Mouse (Mus musculus): ENCODE results near the gene Crispld2.

Gene Crispld2

DNA sequence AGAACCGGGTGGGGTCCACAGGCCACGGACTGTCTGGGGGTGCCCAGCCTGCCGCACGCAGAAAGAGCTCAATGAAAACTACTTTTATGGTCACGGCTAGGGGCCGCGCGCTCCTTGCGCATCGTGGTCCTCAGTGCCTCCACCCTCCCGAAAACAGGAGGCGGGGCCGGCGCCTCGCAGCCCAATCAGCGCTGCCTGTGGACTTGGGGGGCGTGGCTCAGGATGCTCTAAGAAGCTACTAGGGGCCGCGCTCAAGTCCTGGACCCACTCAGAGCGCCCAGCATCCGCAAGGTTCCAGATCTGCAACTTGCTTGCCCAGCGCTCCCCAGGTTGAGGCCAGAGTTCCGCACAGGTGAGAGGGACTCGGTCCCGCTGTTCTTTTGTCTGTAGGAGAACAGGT is at the start of gene Crispld2:
Crispld2 (plus strand) TSS at position 190 of the 400 bp plus-strand sequence.
- DNase-seq, result peak; percentile 79 to 83

- no peak for DNase-seq
Measured at GRCm38 (mm10) chr8:119943616-119944015, 48.6 kb upstream of the Crispld2 start.

GRCm38 (mm10) chr8:119944096-119944811 is 48.0 kb upstream of the Crispld2 start:
- DNase-seq, result peak; percentile 85 to 88

DNA sequence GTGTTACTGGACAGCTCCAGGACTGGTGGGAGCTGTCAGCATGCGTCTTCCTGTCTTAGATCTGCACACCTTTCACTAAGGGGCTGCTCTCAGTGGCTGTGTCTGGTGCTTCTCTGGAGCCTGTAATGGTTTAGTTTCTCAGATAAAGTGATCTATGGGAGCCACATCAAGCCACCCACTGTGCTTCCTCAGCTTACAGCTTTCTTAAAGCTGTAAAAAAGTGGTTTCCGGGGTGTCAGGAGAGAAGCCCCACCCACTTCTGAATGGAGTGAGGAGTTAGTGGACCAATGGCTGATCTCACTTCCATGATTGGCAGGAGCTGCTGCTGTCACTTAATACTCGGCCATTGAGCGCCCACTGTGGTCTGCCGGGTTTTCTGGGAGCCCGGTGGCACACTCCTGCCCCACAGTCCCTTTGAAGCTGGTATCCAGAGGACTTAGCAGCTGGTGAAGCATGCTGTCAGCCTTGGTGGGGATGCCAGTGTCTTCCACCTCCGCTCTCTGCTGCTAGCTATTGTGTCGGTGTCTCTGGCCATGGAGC is 45.8 kb upstream of the Crispld2 start:
- DNase-seq, result no peak

GRCm38 (mm10) chr8:119947653-119948052 is 44.6 kb upstream of the Crispld2 start:
- DNase-seq, result no peak

- DNase-seq, result no peak
Measured at GRCm38 (mm10) chr8:119948340-119948739, 43.9 kb upstream of the Crispld2 start.

DNA sequence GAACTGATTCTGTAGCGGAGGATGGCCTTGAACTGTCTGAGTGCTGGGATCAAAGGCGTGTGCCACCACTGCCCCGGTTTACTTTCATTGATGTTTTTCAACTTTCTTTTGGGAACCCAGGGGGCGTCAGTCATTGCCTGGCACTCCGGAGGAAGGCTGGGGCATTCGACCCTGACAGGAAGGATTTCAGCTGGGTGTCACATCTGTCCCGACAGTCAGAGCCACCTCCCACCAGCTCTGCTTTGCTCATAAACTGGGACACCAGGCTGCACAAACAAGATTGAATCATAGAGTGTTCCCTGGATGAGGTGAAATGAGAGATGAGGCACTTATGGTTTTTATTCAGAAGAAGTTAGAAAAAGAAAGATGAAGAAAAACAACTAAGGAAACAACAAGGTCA is 40.0 kb upstream of the Crispld2 start:
- no peak for DNase-seq

- DNase-seq, result no peak
Measured at GRCm38 (mm10) chr8:119952747-119953146, 39.5 kb upstream of the Crispld2 start.

- DNase-seq, result no peak
Measured at GRCm38 (mm10) chr8:119955333-119955732, 36.9 kb upstream of the Crispld2 start.

- peak; percentile 59 to 64 for DNase-seq
Measured at GRCm38 (mm10) chr8:119958076-119958475, 34.2 kb upstream of the Crispld2 start.

GRCm38 (mm10) chr8:119960531-119961104 is 31.6 kb upstream of the Crispld2 start:
- DNase-seq, result no peak

- DNase-seq, result no peak
Measured at GRCm38 (mm10) chr8:119964859-119965258, 27.4 kb upstream of the Crispld2 start.

DNA sequence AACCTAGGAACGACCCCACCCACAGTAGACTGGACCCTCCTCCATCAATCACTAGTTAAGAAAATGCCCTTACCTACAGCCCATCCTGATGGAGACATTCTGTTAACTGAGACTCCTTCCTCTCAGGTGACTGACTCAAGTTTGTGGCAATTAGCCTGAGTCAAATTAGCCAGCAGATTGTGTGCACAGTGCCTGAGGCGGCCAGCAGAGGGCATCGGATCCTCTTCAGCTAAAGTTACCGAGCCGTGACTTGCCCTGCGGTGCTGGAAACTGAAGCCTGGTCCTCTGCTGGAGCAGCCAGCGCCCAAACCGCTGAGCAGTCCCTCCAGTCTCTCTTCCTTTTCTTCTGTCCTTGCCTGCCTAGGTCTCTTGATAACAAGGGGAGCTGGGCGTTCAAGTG is 24.8 kb upstream of the Crispld2 start:
- DNase-seq, result peak in 1 of 2 experiments; percentile 30

- DNase-seq, result no peak
Measured at GRCm38 (mm10) chr8:119970169-119970568, 22.1 kb upstream of the Crispld2 start.

DNA sequence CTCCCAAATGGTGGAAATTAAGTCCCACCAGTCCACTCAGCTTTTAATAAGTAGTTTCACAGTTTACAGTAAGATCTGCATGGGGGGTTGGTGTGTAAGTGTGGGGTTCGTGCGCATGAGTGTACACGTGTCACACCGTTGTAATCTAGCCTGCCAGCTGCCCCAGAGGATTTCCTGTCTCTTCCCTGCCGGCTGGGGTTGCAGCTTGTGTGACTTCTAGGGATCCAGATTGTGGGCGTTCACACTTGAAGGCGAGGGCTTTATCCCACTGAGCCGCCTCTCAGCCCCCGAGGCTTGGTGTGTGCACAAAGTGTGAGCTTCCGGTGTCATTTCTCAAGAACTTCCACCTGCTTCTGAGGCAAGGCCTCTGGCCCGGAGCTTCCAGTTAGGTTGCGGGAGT is 19.7 kb upstream of the Crispld2 start:
- peak; percentile 9 to 23 for DNase-seq

GRCm38 (mm10) chr8:119978770-119979381 is 13.4 kb upstream of the Crispld2 start:
- no peak for DNase-seq

GRCm38 (mm10) chr8:119981253-119981652 is 11.0 kb upstream of the Crispld2 start:
- peak in 1 of 2 experiments; percentile 10 for DNase-seq

DNA sequence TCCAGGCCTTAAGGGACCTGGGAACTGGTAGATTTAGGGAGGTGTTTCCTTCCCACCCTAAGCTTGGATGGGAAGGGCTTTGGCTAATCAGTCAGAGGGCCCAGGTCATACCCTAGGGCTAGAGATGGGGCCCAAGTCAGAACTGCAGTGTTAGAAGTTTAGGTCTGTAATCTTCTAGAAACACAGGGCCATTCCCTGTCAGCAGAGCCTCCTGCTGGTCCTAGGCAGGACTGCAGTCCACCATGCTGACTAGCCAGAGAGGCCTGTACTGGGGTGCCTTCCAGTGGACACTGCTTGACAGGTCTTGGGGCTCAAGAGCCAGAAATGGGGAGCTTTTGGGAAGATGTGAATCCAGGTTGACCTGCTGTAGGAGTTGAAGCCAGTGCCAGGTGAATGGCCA is 8.2 kb upstream of the Crispld2 start:
- DNase-seq, result peak in 1 of 2 experiments; percentile 78

- DNase-seq, result no peak
Measured at GRCm38 (mm10) chr8:119986174-119986573, 6.1 kb upstream of the Crispld2 start.

DNA sequence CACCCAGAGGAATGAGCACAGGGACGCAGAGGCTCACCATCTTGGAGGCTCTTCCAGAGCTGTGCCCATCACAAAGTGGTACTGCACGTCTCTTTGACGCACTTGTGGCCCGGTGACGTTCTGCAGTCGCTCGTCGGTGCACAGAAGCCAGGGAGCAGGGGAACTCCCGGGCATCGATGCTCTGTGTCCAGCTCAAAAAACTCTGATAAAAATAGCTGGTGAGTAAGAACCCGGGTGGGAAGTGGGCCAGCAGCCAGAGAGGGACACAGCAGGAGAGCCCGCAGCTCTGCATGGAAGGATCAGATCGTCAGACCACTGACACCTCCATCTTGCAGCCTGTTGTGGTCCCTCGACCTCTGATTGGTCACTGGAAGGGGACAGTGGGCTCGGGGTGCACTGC is 4.2 kb upstream of the Crispld2 start:
- DNase-seq, result peak in 1 of 2 experiments; percentile 39

GRCm38 (mm10) chr8:119994114-119994513 is 1.9 kb downstream of the Crispld2 start:
- no peak for DNase-seq

GRCm38 (mm10) chr8:119994556-119994955 is 2.3 kb downstream of the Crispld2 start:
- no peak for DNase-seq

DNA sequence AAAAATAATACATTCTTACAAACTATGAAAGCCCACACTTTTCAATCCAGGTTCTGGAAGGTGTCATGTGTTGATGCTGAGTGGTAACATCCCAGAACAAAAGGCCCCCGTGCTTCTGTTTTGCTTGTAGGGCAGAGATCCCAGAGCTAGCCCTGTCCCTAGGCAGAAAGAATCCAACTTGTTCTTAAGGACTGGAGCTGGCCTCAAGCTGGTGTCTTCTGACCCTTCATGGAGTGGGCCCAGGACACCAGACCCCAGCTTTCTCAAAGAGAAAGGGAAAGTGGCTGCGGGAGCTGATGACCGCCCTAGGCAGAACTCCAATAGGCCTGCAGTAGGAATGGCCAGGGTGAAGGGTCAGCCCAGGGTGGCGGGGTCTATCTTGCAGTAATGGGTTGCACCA is 5.0 kb downstream of the Crispld2 start:
- DNase-seq, result peak in 1 of 2 experiments; percentile 26

GRCm38 (mm10) chr8:120000461-120000860 is 8.2 kb downstream of the Crispld2 start:
- DNase-seq, result no peak

All from kidney, postnatal 36 days (tissue).